Mouse (Mus musculus): Measurements from ENCODE around the gene Cd84. TPM values are rescaled to one million over a fixed set of nuclear protein-coding genes. Genes with fewer than 3 reads are reported as not detected.
"Not testable (repeated sequence)": the region's sequence is repeated elsewhere in the genome, so short reads cannot be mapped to it uniquely, and the experiment has no call there.

Cd84 gene
- polyA plus RNA-seq (2015; fragmentation: Nextera tagmentation; extraction: Ambion mirVana) = 0.80 and 1.0 TPM in 2 replicates

- Histone ChIP-seq H3K27me3 (ENCODE audit: control insufficient read depth, insufficient read depth, low read depth, low read length) (no peaks in the 10 kb centered on the region), H3K4me3 (ENCODE audit: low read depth, low read length) (no peak within 1 kb of the TSS), H3K9me3 (replicated peaks; ENCODE audit: control insufficient read depth, low read length, poor library complexity, severe bottlenecking) (no peaks in the 10 kb centered on the region), H3K4me2 (ENCODE audit: low read length) (no peak within 1 kb of the TSS), H3K9ac (ENCODE audit: low read depth, low read length) (no peak within 1 kb of the TSS), H3K27ac (ENCODE audit: low read length) (no peak within 1 kb of the TSS), H3K4me1 (ENCODE audit: control insufficient read depth, insufficient read depth, low read length) (no peaks in the 10 kb centered on the region), H3K36me3 (ENCODE audit: control insufficient read depth, insufficient read depth, low read length) (no peaks in the 10 kb centered on the region)
- ATAC-seq = no peak
- 88% methylated on average over 3 of the region's 3 CpGs for WGBS
Measured at GRCm38 (mm10) chr1:171839488-171839887, at the start of gene Cd84. Cd84 (plus strand) TSS chr1:171839697.

DNA sequence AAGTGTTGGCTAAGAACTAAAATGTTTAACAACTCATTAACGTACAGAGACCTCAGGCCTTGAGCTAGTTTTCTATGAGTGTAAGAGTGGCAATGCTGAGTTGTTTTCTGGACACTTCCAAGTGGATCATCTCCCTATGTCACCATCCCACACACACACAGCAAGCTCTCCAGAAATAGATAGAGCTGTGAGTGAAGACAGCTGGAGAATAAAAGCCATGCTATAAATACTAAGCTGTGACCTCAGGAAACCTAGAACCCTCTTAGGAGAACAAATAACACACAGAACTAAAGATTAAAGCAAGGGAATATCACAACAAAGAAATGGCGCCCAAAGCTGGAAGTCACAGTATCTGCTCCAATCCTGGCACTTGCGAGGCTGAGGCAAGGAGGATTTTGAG, 48.0 kb upstream of the Cd84 start:
- WGBS = 89% methylated on average over 3 of the region's 3 CpGs
- ATAC-seq = no peak

DNA sequence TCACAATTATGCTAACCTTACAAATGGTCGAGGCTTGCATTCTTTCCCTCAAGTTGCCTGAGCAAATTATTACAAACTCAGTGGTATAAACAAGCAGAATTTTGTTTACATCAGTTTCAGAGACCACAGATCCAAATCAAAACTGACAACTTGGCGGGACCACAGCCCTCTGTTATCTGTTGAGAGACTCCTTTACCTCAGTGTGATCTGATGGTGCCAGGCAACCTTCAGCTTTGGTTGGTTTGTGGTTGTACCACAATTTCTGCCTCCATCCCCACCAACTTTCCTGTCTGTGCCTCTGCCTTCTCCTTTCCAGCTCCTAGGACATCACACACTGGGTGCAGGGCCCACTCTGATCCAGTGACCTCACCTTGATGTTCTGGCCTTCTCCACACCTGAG, 43.3 kb upstream of the Cd84 start:
- 77% methylated on average over 2 of the region's 2 CpGs for WGBS
- Histone ChIP-seq H3K9me3 (replicated peaks; ENCODE audit: control insufficient read depth, low read length, poor library complexity, severe bottlenecking) (no peaks in the 10 kb centered on the region), H3K9ac (ENCODE audit: low read depth, low read length) (no peak overlapping the region), H3K4me3 (ENCODE audit: low read depth, low read length) (no peak overlapping the region), H3K36me3 (ENCODE audit: control insufficient read depth, insufficient read depth, low read length) (no peaks in the 10 kb centered on the region), H3K27me3 (ENCODE audit: control insufficient read depth, insufficient read depth, low read depth, low read length) (no peaks in the 10 kb centered on the region), H3K4me1 (ENCODE audit: control insufficient read depth, insufficient read depth, low read length) (no peaks in the 10 kb centered on the region), H3K4me2 (ENCODE audit: low read length) (no peak overlapping the region), H3K27ac (ENCODE audit: low read length) (no peak overlapping the region)
- ATAC-seq = no peak

More for the DNA sequence above, 48.0 kb upstream of the Cd84 start:
- Histone ChIP-seq H3K27ac (ENCODE audit: low read length) (no peak overlapping the region), H3K36me3 (ENCODE audit: control insufficient read depth, insufficient read depth, low read length) (no peaks in the 10 kb centered on the region), H3K9me3 (replicated peaks; ENCODE audit: control insufficient read depth, low read length, poor library complexity, severe bottlenecking) (no peaks in the 10 kb centered on the region), H3K4me2 (ENCODE audit: low read length) (no peak overlapping the region), H3K4me1 (ENCODE audit: control insufficient read depth, insufficient read depth, low read length) (no peaks in the 10 kb centered on the region), H3K9ac (ENCODE audit: low read depth, low read length) (no peak overlapping the region), H3K27me3 (ENCODE audit: control insufficient read depth, insufficient read depth, low read depth, low read length) (no peaks in the 10 kb centered on the region), H3K4me3 (ENCODE audit: low read depth, low read length) (no peak overlapping the region)

DNA sequence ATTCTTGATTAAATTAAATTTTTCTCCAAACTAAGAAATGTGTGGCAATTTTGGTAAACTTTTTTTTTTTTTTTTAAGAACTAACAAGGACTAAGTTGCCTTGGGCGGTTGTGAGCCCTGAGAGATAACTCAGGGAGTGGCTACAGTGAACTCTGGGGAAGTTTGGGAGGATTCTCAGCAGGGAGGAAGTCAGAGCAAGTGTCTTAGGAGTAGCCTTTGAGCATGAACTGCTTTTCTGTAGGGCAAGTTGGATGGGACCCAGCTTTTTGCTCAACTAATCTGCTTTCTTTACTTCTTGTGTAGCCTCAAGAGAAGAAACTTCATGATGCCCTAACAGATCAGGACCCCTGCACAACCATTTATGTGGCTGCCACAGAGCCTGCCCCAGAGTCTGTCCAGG, 41.7 kb upstream of the Cd84 start:
- no peak overlapping the region for H3K4me2 ChIP-seq (ENCODE audit: low read length)
- no peak for ATAC-seq
- no peak overlapping the region for H3K27ac ChIP-seq (ENCODE audit: low read length)
- 71% methylated on average over 1 of the region's 1 CpGs for WGBS
- H3K27me3 ChIP-seq (ENCODE audit: control insufficient read depth, insufficient read depth, low read depth, low read length) = no peaks in the 10 kb centered on the region
- no peaks in the 10 kb centered on the region for H3K36me3 ChIP-seq (ENCODE audit: control insufficient read depth, insufficient read depth, low read length)
- H3K9ac ChIP-seq (ENCODE audit: low read depth, low read length) = no peak overlapping the region
- H3K4me3 ChIP-seq (ENCODE audit: low read depth, low read length) = no peak overlapping the region
- no peaks in the 10 kb centered on the region for H3K4me1 ChIP-seq (ENCODE audit: control insufficient read depth, insufficient read depth, low read length)
- no peaks in the 10 kb centered on the region for H3K9me3 ChIP-seq (replicated peaks; ENCODE audit: control insufficient read depth, low read length, poor library complexity, severe bottlenecking)

DNA sequence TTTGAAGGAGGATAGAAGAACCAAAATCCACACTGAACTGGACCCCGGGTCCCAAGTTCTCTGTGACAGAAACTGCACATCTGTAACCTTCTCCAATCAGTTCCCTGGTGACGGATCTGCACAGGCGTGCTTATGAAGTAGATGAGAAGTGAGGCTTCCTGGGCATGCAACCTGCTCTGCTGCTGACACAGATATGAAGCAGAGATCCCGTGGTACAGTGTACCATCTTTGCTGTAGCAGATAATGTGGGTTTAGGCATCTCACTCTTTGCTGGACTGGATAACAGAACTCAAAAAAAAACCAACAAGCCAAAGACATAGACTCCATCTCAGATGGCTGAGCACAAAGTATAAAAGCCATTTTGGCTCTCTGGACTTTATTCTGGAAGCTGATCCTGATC, 39.8 kb upstream of the Cd84 start:
- Histone ChIP-seq H3K36me3 (ENCODE audit: control insufficient read depth, insufficient read depth, low read length) (no peaks in the 10 kb centered on the region), H3K27me3 (ENCODE audit: control insufficient read depth, insufficient read depth, low read depth, low read length) (no peaks in the 10 kb centered on the region), H3K9me3 (replicated peaks; ENCODE audit: control insufficient read depth, low read length, poor library complexity, severe bottlenecking) (no peaks in the 10 kb centered on the region), H3K27ac (ENCODE audit: low read length) (no peak overlapping the region), H3K4me1 (ENCODE audit: control insufficient read depth, insufficient read depth, low read length) (no peaks in the 10 kb centered on the region), H3K4me2 (ENCODE audit: low read length) (no peak overlapping the region), H3K4me3 (ENCODE audit: low read depth, low read length) (no peak overlapping the region), H3K9ac (ENCODE audit: low read depth, low read length) (no peak overlapping the region)
- ATAC-seq = no peak
- 86% methylated on average over 4 of the region's 4 CpGs for WGBS

GRCm38 (mm10) chr1:171811048-171811447, 28.4 kb upstream of the Cd84 start:
- not testable (repeated sequence) for ATAC-seq; H3K4me2 ChIP-seq (ENCODE audit: low read length); H3K9me3 ChIP-seq (replicated peaks; ENCODE audit: control insufficient read depth, low read length, poor library complexity, severe bottlenecking); H3K27ac ChIP-seq (ENCODE audit: low read length); H3K4me1 ChIP-seq (ENCODE audit: control insufficient read depth, insufficient read depth, low read length); H3K4me3 ChIP-seq (ENCODE audit: low read depth, low read length); H3K9ac ChIP-seq (ENCODE audit: low read depth, low read length); H3K36me3 ChIP-seq (ENCODE audit: control insufficient read depth, insufficient read depth, low read length); H3K27me3 ChIP-seq (ENCODE audit: control insufficient read depth, insufficient read depth, low read depth, low read length)
- WGBS = 52% methylated on average over 1 of the region's 1 CpGs

DNA sequence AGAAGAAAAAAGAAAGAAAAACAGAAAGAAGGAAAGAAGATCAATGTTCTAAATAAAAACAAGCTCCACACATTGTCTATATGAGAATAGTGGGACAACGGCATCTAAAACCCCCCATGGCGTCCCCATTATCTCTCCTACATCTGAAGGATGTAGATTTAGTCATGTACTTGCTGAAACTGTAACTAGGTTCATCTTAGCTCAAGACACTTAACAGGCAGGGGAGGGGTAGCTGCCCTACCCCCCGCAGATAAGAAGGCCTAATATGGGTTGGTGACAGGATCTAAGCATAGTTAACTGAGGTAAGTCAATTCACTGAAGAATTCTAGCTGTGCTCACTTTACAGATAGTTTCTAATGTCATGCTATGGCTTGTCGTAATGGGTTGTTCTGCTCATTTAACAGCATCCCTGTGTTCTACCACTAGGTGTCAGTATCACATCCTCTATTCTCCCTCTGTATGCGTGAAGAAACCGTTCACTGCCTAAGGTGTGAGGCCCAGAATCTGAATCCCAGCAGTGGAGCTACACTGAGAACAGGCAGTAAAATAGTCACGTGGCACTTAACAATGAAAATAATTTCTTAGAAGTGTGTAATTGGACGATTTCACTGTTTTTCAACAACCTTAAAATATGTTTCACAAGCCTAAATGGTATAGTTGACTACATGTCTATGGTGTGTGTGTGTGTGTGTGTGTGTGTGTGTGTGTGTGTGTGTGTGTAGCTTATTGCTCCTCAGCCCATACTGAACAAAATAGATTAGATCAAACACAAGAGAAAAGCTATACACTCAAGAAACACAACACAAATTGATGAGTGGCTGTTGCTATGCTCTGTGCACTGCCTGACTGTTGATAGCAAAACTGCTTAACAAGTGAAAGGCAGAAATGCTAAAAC, 23.7 kb upstream of the Cd84 start:
- peak; percentile 100 for ATAC-seq
- H3K4me3 ChIP-seq (ENCODE audit: low read depth, low read length) = no peak overlapping the region
- no peaks in the 10 kb centered on the region for H3K27me3 ChIP-seq (ENCODE audit: control insufficient read depth, insufficient read depth, low read depth, low read length)
- no peaks in the 10 kb centered on the region for H3K9me3 ChIP-seq (replicated peaks; ENCODE audit: control insufficient read depth, low read length, poor library complexity, severe bottlenecking)
- no peak overlapping the region for H3K27ac ChIP-seq (ENCODE audit: low read length)
- no peak overlapping the region for H3K9ac ChIP-seq (ENCODE audit: low read depth, low read length)
- H3K4me2 ChIP-seq (ENCODE audit: low read length) = no peak overlapping the region
- no peaks in the 10 kb centered on the region for H3K4me1 ChIP-seq (ENCODE audit: control insufficient read depth, insufficient read depth, low read length)
- H3K36me3 ChIP-seq (ENCODE audit: control insufficient read depth, insufficient read depth, low read length) = no peaks in the 10 kb centered on the region
- WGBS = 11% methylated on average over 8 of the region's 8 CpGs

DNA sequence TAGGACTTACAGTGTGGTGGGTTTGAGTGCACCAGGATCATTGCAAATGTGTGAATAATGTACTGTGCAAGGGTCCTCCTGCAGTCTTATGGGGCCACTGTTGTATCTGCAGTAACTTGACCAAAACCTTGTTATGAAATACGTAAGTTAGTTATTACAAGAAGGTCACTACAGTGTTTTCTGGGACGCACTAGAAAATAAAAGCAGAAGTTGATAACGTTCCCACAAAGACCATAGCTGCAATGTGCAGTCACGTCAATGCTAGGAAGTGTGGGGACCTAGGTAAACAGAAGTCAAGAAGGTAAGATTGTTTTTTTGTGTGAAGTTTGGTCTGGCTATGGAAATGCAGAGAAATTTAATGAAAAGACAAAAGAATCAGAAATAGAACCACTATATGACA, 22.5 kb upstream of the Cd84 start:
- Histone ChIP-seq H3K36me3 (ENCODE audit: control insufficient read depth, insufficient read depth, low read length) (no peaks in the 10 kb centered on the region), H3K4me2 (ENCODE audit: low read length) (no peak overlapping the region), H3K9me3 (replicated peaks; ENCODE audit: control insufficient read depth, low read length, poor library complexity, severe bottlenecking) (no peaks in the 10 kb centered on the region), H3K27me3 (ENCODE audit: control insufficient read depth, insufficient read depth, low read depth, low read length) (no peaks in the 10 kb centered on the region), H3K27ac (ENCODE audit: low read length) (no peak overlapping the region), H3K9ac (ENCODE audit: low read depth, low read length) (no peak overlapping the region), H3K4me1 (ENCODE audit: control insufficient read depth, insufficient read depth, low read length) (no peaks in the 10 kb centered on the region), H3K4me3 (ENCODE audit: low read depth, low read length) (no peak overlapping the region)
- no peak for ATAC-seq
- 90% methylated on average over 4 of the region's 4 CpGs for WGBS

- no peak overlapping the region for H3K4me2 ChIP-seq (ENCODE audit: low read length)
- 0 out of 2 replicates have a peak, but pooled peaks cover 4% of the 10 kb centered on the region for H3K9me3 ChIP-seq (replicated peaks; ENCODE audit: control insufficient read depth, low read length, poor library complexity, severe bottlenecking)
- H3K27ac ChIP-seq (ENCODE audit: low read length) = no peak overlapping the region
- no peak overlapping the region for H3K9ac ChIP-seq (ENCODE audit: low read depth, low read length)
- H3K4me3 ChIP-seq (ENCODE audit: low read depth, low read length) = no peak overlapping the region
- 21% methylated on average over 1 of the region's 1 CpGs for WGBS
- no peaks in the 10 kb centered on the region for H3K27me3 ChIP-seq (ENCODE audit: control insufficient read depth, insufficient read depth, low read depth, low read length)
- H3K4me1 ChIP-seq (ENCODE audit: control insufficient read depth, insufficient read depth, low read length) = no peaks in the 10 kb centered on the region
- no peak for ATAC-seq
- no peaks in the 10 kb centered on the region for H3K36me3 ChIP-seq (ENCODE audit: control insufficient read depth, insufficient read depth, low read length)
Measured at GRCm38 (mm10) chr1:171821331-171821730, 18.2 kb upstream of the Cd84 start.
